Mouse (Mus musculus) stomach, embryonic 14.5 days (tissue): ENCODE data around the gene Dnhd1. TPM values are rescaled to one million over a fixed set of nuclear protein-coding genes. Genes with fewer than 3 reads are reported as not detected.

Experiments used
- ATAC-seq: fragments of 200-750 bp; cut with Nextera tagmentation; 2 replicates; pipeline ENCODE4 v1.8.0; 2017; ENCODE audit warnings: low read depth, moderate TSS enrichment; ENCODE audit not compliant: insufficient number of reproducible peaks, insufficient read depth, low FRiP score
- H3K27ac ChIP-seq: fragments of 300-500 bp; sonication (generic); 2 replicates; pipeline ENCODE4 v1.5.1; 2014; ENCODE audit warnings: mild to moderate bottlenecking, low read length, moderate library complexity, mixed read lengths
- H3K27me3 ChIP-seq: fragments of 300-500 bp; sonication (generic); 2 replicates; pipeline ENCODE4 v1.6.1; 2014; ENCODE audit warnings: low read length, control low read depth, mixed read lengths; ENCODE audit not compliant: control insufficient read depth, insufficient read depth
- H3K36me3 ChIP-seq: fragments of 300-500 bp; sonication (generic); 2 replicates; pipeline ENCODE4 v1.6.1; 2014; ENCODE audit warnings: mild to moderate bottlenecking, control low read depth, low read length, moderate library complexity, mixed read lengths; ENCODE audit not compliant: control insufficient read depth, insufficient read depth
- H3K4me1 ChIP-seq: fragments of 300-500 bp; sonication (generic); 2 replicates; pipeline ENCODE4 v1.6.1; 2014; ENCODE audit warnings: low read length, control low read depth, mixed read lengths; ENCODE audit not compliant: control insufficient read depth, insufficient read depth
- H3K4me2 ChIP-seq: fragments of 300-500 bp; sonication (generic); replicated peaks from 2 replicates; pipeline ENCODE4 v1.6.1; 2014; ENCODE audit warnings: low read depth, low read length, control low read depth
- H3K4me3 ChIP-seq: fragments of 300-500 bp; sonication (generic); 2 replicates; pipeline ENCODE4 v1.5.1; 2014; ENCODE audit warnings: low read depth, low read length, control low read depth
- H3K9ac ChIP-seq: fragments of 300-500 bp; sonication (generic); replicated peaks from 2 replicates; pipeline ENCODE4 v1.6.1; 2014; ENCODE audit warnings: low read depth, mild to moderate bottlenecking, control low read depth, low read length, moderate library complexity, mixed read lengths
- H3K9me3 ChIP-seq: fragments of 300-500 bp; sonication (generic); 2 replicates; pipeline ENCODE4 v1.6.1; 2016; ENCODE audit warnings: low read depth, low read length, control low read depth; ENCODE audit not compliant: control insufficient read depth
- WGBS: fragments of 180-500 bp; shearing (Covaris S2); extraction: QIAGEN DNeasy Blood & Tissue Kit; methylation state at CpG from one replicate; pipeline ENCODE4 v1.1.7; 2014; 5-methylcytosine and 5-hydroxymethylcytosine counted together
- polyA plus RNA-seq: library from polyadenylated mRNA; unstranded; fragments of >200 nt; fragmentation: Nextera tagmentation; extraction: Ambion mirVana; gene quantifications from 2 replicates; pipeline ENCODE4 v1.2.1, GENCODE M21; 2014

Dnhd1 gene
- polyA plus RNA-seq, 1 experiment from 2014 or later, result 2.0 TPM

- no peak overlapping the region for H3K9ac ChIP-seq
- no peak overlapping the region for H3K27ac ChIP-seq
- H3K4me3 ChIP-seq, result no peak overlapping the region
- H3K4me2 ChIP-seq, result no peak overlapping the region
- 38% methylated on average over 3 of the region's 3 CpGs for WGBS
- no peaks in the 10 kb centered on the region for H3K4me1 ChIP-seq
- peaks cover 37% of the 10 kb centered on the region for H3K36me3 ChIP-seq
- H3K27me3 ChIP-seq, result no peaks in the 10 kb centered on the region
- no peaks in the 10 kb centered on the region for H3K9me3 ChIP-seq
- ATAC-seq, result no peak
Measured at GRCm38 (mm10) chr7:105619701-105620100, 30.9 kb upstream of the Dnhd1 start.

- no peaks in the 10 kb centered on the region for H3K4me1 ChIP-seq
- no peaks in the 10 kb centered on the region for H3K27me3 ChIP-seq
- H3K27ac ChIP-seq, result no peak overlapping the region
- H3K36me3 ChIP-seq, result peaks cover 31% of the 10 kb centered on the region
- ATAC-seq, result no peak
- no peak overlapping the region for H3K4me2 ChIP-seq
- WGBS, result 64% methylated on average over 4 of the region's 4 CpGs
- H3K9me3 ChIP-seq, result no peaks in the 10 kb centered on the region
- H3K4me3 ChIP-seq, result no peak overlapping the region
- H3K9ac ChIP-seq, result no peak overlapping the region
Measured at GRCm38 (mm10) chr7:105621053-105621452, 29.6 kb upstream of the Dnhd1 start.

GRCm38 (mm10) chr7:105621646-105622292, 28.9 kb upstream of the Dnhd1 start:
- ATAC-seq, result no peak
- no peaks in the 10 kb centered on the region for H3K4me1 ChIP-seq
- no peak overlapping the region for H3K9ac ChIP-seq
- no peak overlapping the region for H3K27ac ChIP-seq
- H3K4me3 ChIP-seq, result no peak overlapping the region
- H3K9me3 ChIP-seq, result no peaks in the 10 kb centered on the region
- H3K4me2 ChIP-seq, result no peak overlapping the region
- no peaks in the 10 kb centered on the region for H3K27me3 ChIP-seq
- H3K36me3 ChIP-seq, result peaks cover 25% of the 10 kb centered on the region
- WGBS, result 73% methylated on average over 8 of the region's 8 CpGs

GRCm38 (mm10) chr7:105625397-105625796, 25.2 kb upstream of the Dnhd1 start:
- no peaks in the 10 kb centered on the region for H3K27me3 ChIP-seq
- H3K4me3 ChIP-seq, result no peak overlapping the region
- no peaks in the 10 kb centered on the region for H3K9me3 ChIP-seq
- no peak for ATAC-seq
- H3K9ac ChIP-seq, result no peak overlapping the region
- no peaks in the 10 kb centered on the region; the same call in 1 of the 2 replicates for H3K36me3 ChIP-seq
- peaks cover 13% of the 10 kb centered on the region for H3K4me1 ChIP-seq
- H3K27ac ChIP-seq, result no peak overlapping the region
- H3K4me2 ChIP-seq, result no peak overlapping the region
- 69% methylated on average over 6 of the region's 6 CpGs for WGBS

GRCm38 (mm10) chr7:105628633-105629032, 22.0 kb upstream of the Dnhd1 start:
- H3K36me3 ChIP-seq, result no peaks in the 10 kb centered on the region; the same call in 1 of the 2 replicates
- WGBS, result 29% methylated on average over 3 of the region's 3 CpGs
- H3K27ac ChIP-seq, result peak overlapping the region; percentile 55; the same call in 1 of the 2 replicates
- no peak overlapping the region for H3K9ac ChIP-seq
- peak; percentile 43; the same call in 1 of the 2 replicates for ATAC-seq
- H3K4me3 ChIP-seq, result no peak overlapping the region
- peaks cover 19% of the 10 kb centered on the region for H3K4me1 ChIP-seq
- no peaks in the 10 kb centered on the region for H3K27me3 ChIP-seq
- no peaks in the 10 kb centered on the region for H3K9me3 ChIP-seq
- H3K4me2 ChIP-seq, result no peak overlapping the region

- Histone ChIP-seq H3K4me2 (peak overlapping the region; percentile 73), H3K36me3 (peaks cover 19% of the 10 kb centered on the region), H3K27me3 (no peaks in the 10 kb centered on the region), H3K4me3 (peak overlapping the region; percentile 84), H3K27ac (peak overlapping the region; percentile 21; the same call in 1 of the 2 replicates), H3K9ac (peak overlapping the region; percentile 72; the same call in 1 of the 2 replicates), H3K4me1 (peaks cover 21% of the 10 kb centered on the region), H3K9me3 (no peaks in the 10 kb centered on the region)
- WGBS, result 23% methylated on average over 4 of the region's 4 CpGs
- no peak for ATAC-seq
Measured at GRCm38 (mm10) chr7:105632551-105632972, 18.1 kb upstream of the Dnhd1 start.

GRCm38 (mm10) chr7:105633127-105633800, 17.4 kb upstream of the Dnhd1 start, which contains the start of gene Trim3:
TSS of gene Trim3 (minus strand) at chr7:105633571.
- H3K27ac ChIP-seq, result peak within 1 kb of the TSS; percentile 52; the same call in 1 of the 2 replicates

GRCm38 (mm10) chr7:105633801-105634135, 16.9 kb upstream of the Dnhd1 start:
- Histone ChIP-seq H3K27ac (peak overlapping the region; percentile 52; the same call in 1 of the 2 replicates), H3K27me3 (no peaks in the 10 kb centered on the region), H3K9ac (peak overlapping the region; percentile 38; the same call in 1 of the 2 replicates), H3K4me3 (peak overlapping the region; percentile 84), H3K4me1 (peaks cover 15% of the 10 kb centered on the region), H3K36me3 (peaks cover 22% of the 10 kb centered on the region), H3K9me3 (no peaks in the 10 kb centered on the region), H3K4me2 (peak overlapping the region; percentile 73)
- WGBS, result 5% methylated on average over 10 of the region's 10 CpGs
- ATAC-seq, result no peak

More at GRCm38 (mm10) chr7:105633127-105633800, 17.4 kb upstream of the Dnhd1 start, which contains the start of gene Trim3:
- Histone ChIP-seq H3K27me3 (no peaks in the 10 kb centered on the region), H3K4me3 (peak within 1 kb of the TSS; percentile 84), H3K4me2 (peak within 1 kb of the TSS; percentile 73), H3K9me3 (no peaks in the 10 kb centered on the region), H3K9ac (peak within 1 kb of the TSS; percentile 72), H3K4me1 (peaks cover 20% of the 10 kb centered on the region), H3K36me3 (peaks cover 20% of the 10 kb centered on the region)
- 1% methylated on average over 57 of the region's 71 CpGs for WGBS
- peak; percentile 91 for ATAC-seq
